Mouse (Mus musculus) WW6 (cell line): Measurements from ENCODE around the gene Sfxn2.

Source experiments
- DNase-seq: peaks from one replicate; pipeline ENCODE4 v3.0.0-alpha.2; 2013; ENCODE audit warnings: low read depth, low spot score

The Sfxn2 gene

GRCm38 (mm10) chr19:46629807-46630206, 56.6 kb downstream of the Sfxn2 start:
- no peak for DNase-seq

- DNase-seq, result no peak
Observed at GRCm38 (mm10) chr19:46631637-46632036, 58.5 kb downstream of the Sfxn2 start.

GRCm38 (mm10) chr19:46635766-46636165, 62.6 kb downstream of the Sfxn2 start:
- DNase-seq, result no peak

GRCm38 (mm10) chr19:46637598-46637997, 64.4 kb downstream of the Sfxn2 start:
- DNase-seq, result no peak

- no peak for DNase-seq
Observed at GRCm38 (mm10) chr19:46639053-46639452, 65.9 kb downstream of the Sfxn2 start.

GRCm38 (mm10) chr19:46639496-46639895, 66.3 kb downstream of the Sfxn2 start:
- DNase-seq, result no peak

GRCm38 (mm10) chr19:46640780-46641179, 67.6 kb downstream of the Sfxn2 start:
- DNase-seq, result no peak

GRCm38 (mm10) chr19:46641420-46642085, 68.4 kb downstream of the Sfxn2 start:
- no peak for DNase-seq

GRCm38 (mm10) chr19:46642136-46642753, 69.1 kb downstream of the Sfxn2 start:
- no peak for DNase-seq

GRCm38 (mm10) chr19:46643236-46643635, 70.1 kb downstream of the Sfxn2 start:
- DNase-seq, result no peak

GRCm38 (mm10) chr19:46644343-46644792, 71.2 kb downstream of the Sfxn2 start:
- DNase-seq, result no peak

GRCm38 (mm10) chr19:46644793-46645602, 71.8 kb downstream of the Sfxn2 start:
- no peak for DNase-seq

- no peak for DNase-seq
Observed at GRCm38 (mm10) chr19:46646041-46646481, 72.9 kb downstream of the Sfxn2 start.

GRCm38 (mm10) chr19:46647254-46647653, 74.1 kb downstream of the Sfxn2 start:
- no peak for DNase-seq
